Comparison of ENCODE assay signal across 17 mouse cellular contexts in genomic region chr6:94676300-94676699, GRCm38 (mm10). TPM values are rescaled to one million over a fixed set of nuclear protein-coding genes. Genes with fewer than 3 reads are reported as not detected.
A peak's percentile ranks its signal among the peaks of the same experiment; 100 is the strongest.
DNase-seq lines count a peak whose midpoint lies in the region; ATAC-seq and TF ChIP-seq lines count a peak whose summit lies in the region.
"Had no signal": no experiment of that assay in that cellular context is flagged by ENCODE, and none has a peak within 500 bp of the region (broad histone marks: within the 10 kb centered on the region; RNA-seq: fewer than 3 reads in every experiment).

No protein-coding gene starts in this region.

- no peak overlapping the region for H3K27ac ChIP-seq in heart, embryonic 11.5 days (ENCODE audit: low read depth, low read length)
- peak overlapping the region; percentile 9; the same call in 1 of the 2 replicates for H3K27ac ChIP-seq in lung, embryonic 14.5 days (ENCODE audit: low read depth)
- peak overlapping the region; percentile 65 for H3K27ac ChIP-seq in limb, embryonic 15.5 days
- H3K27ac ChIP-seq: left cerebral cortex, adult 2 months; liver, embryonic 15.5 days had no signal

- WGBS in heart, embryonic 11.5 days (ENCODE audit: insufficient replicate concordance): 31% methylated on average over 7 of the region's 7 CpGs
- WGBS in lung, embryonic 14.5 days: 25% methylated on average over 7 of the region's 7 CpGs
- 40% methylated on average over 7 of the region's 7 CpGs for WGBS in limb, embryonic 15.5 days

- no peaks in the 10 kb centered on the region for H3K9me3 ChIP-seq in heart, embryonic 11.5 days (replicated peaks; ENCODE audit: control insufficient read depth, low read length)
- no peaks in the 10 kb centered on the region for H3K9me3 ChIP-seq in lung, embryonic 14.5 days (ENCODE audit: low read depth, low read length)
- no peaks in the 10 kb centered on the region for H3K9me3 ChIP-seq in limb, embryonic 15.5 days
- H3K9me3 ChIP-seq: liver, embryonic 15.5 days had no signal

- ATAC-seq in heart, embryonic 11.5 days (replicated peaks; ENCODE audit: insufficient number of reproducible peaks, low FRiP score, low TSS enrichment): no peak
- no peak; the same call in 1 of the 2 replicates for ATAC-seq in lung, embryonic 14.5 days (ENCODE audit: insufficient read depth)
- no peak for ATAC-seq in limb, embryonic 15.5 days (ENCODE audit: insufficient number of reproducible peaks, low FRiP score, low TSS enrichment, low read depth)
- no peak for ATAC-seq in megakaryocyte progenitor cell, adult 5-6 weeks (replicated peaks; ENCODE audit: poor library complexity)

- TF ChIP-seq CTCF in lung, embryonic 14.5 days (IDR thresholded peaks at IDR 0.05; ENCODE audit: low read depth): no peak

- no peaks in the 10 kb centered on the region for H3K27me3 ChIP-seq in heart, embryonic 11.5 days (ENCODE audit: control insufficient read depth, insufficient read depth, low read length)
- H3K27me3 ChIP-seq in lung, embryonic 14.5 days (ENCODE audit: insufficient read depth, low read length): no peaks in the 10 kb centered on the region
- no peaks in the 10 kb centered on the region for H3K27me3 ChIP-seq in limb, embryonic 15.5 days

- peak overlapping the region; percentile 29 for H3K4me2 ChIP-seq in heart, embryonic 11.5 days
- H3K4me2 ChIP-seq in lung, embryonic 14.5 days: peak overlapping the region; percentile 13
- no peak overlapping the region for H3K4me2 ChIP-seq in limb, embryonic 15.5 days

- no peak overlapping the region for H3K4me3 ChIP-seq in heart, embryonic 11.5 days (ENCODE audit: low read depth, low read length)
- H3K4me3 ChIP-seq in lung, embryonic 14.5 days (ENCODE audit: low read depth, low read length): no peak overlapping the region
- H3K4me3 ChIP-seq in limb, embryonic 15.5 days: no peak overlapping the region
- H3K4me3 ChIP-seq: left cerebral cortex, adult 2 months; liver, embryonic 15.5 days had no signal

- H3K9ac ChIP-seq in heart, embryonic 11.5 days (ENCODE audit: low read depth, low read length): no peak overlapping the region
- no peak overlapping the region for H3K9ac ChIP-seq in lung, embryonic 14.5 days
- H3K9ac ChIP-seq in limb, embryonic 15.5 days: no peak overlapping the region
- H3K9ac ChIP-seq: liver, embryonic 15.5 days had no signal

- intact Hi-C loops in heart, postnatal 36 days (cut with DNase I): no loop called here

- H3K36me3 ChIP-seq in heart, embryonic 11.5 days (ENCODE audit: control insufficient read depth, insufficient read depth, low read length): no peaks in the 10 kb centered on the region
- H3K36me3 ChIP-seq in lung, embryonic 14.5 days (ENCODE audit: insufficient read depth): no peaks in the 10 kb centered on the region
- H3K36me3 ChIP-seq in limb, embryonic 15.5 days: no peaks in the 10 kb centered on the region
- H3K36me3 ChIP-seq: liver, embryonic 15.5 days had no signal

- no peak for DNase-seq in heart, postnatal 36 days
- no peak for DNase-seq in lung, embryonic 14.5 days
- no peak for DNase-seq in lung, postnatal 4 days
- DNase-seq in ZHBTc4 (ENCODE audit: low read depth, low spot score): peak; percentile 35
- DNase-seq in kidney, adult 18-20 months: no peak
- DNase-seq: B cell, adult 2 months; cerebellum, adult 2 months; heart, postnatal 10 days; kidney, adult 2 months; midbrain, embryonic 14.5 days; right cerebral cortex, adult 18-20 months; thymus, postnatal 25 days had no signal

- peaks cover 40% of the 10 kb centered on the region for H3K4me1 ChIP-seq in heart, embryonic 11.5 days (ENCODE audit: control insufficient read depth, insufficient read depth, low read length)
- H3K4me1 ChIP-seq in lung, embryonic 14.5 days (ENCODE audit: insufficient read depth): peaks cover 22% of the 10 kb centered on the region
- peaks cover 59% of the 10 kb centered on the region for H3K4me1 ChIP-seq in limb, embryonic 15.5 days

RNA-seq across cellular contexts. Expression of gene Lrig1, which starts 23.7 kb away (rescaled TPM):
- 10.9 and 11.8 TPM in 2 replicates for polyA plus RNA-seq in heart, embryonic 11.5 days (2014; fragmentation: Nextera tagmentation; extraction: Ambion mirVana)
- total RNA-seq in heart, postnatal 36 days (2021): 10 to 100 TPM; 36.9 to 43.2 TPM
- 11.5 and 13.5 TPM in 2 replicates for polyA plus RNA-seq in lung, embryonic 14.5 days (2014; fragmentation: Nextera tagmentation; extraction: Ambion mirVana)
- 22.3 and 22.5 TPM in 2 replicates for polyA plus RNA-seq in limb, embryonic 15.5 days (2015; fragmentation: Nextera tagmentation; extraction: Ambion mirVana)
- 0.24 and 0.44 TPM in 2 replicates for total RNA-seq in megakaryocyte progenitor cell, adult 5-6 weeks (2015)
- 0.74 and 0.79 TPM in 2 replicates for total RNA-seq in megakaryocyte progenitor cell, adult 5-6 weeks (2017)
